Mouse (Mus musculus) E14TG2a.4 (cell line): ENCODE measurements around the gene Xylt1.

Source experiments
- CTCF ChIP-seq: conservative IDR thresholded peaks from 2 replicates; pipeline ENCODE4 v1.5.1; 2014; ENCODE audit warnings: low read length
- NANOG ChIP-seq: IDR thresholded peaks from 2 replicates; pipeline ENCODE4 v1.6.1; 2014; ENCODE audit warnings: borderline replicate concordance, low read length, mixed read lengths

DNA sequence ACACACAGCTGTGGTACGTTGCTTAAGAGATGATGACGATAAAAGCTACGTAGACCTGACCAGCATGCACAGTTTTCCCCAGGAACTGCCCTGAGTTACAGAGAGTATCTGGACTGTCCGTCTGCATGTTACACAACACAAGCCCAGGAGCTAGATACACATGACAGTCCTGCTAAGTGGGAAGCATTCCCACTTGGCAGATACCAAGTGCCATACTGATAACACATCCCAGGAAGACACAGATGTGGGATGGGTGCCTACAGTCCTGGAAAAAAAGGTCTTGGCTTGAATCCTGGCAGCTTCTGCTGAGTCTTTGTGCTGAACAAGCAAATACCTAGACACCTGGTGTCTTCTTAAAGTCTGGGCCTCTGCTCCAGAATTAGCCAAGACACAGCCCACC is 278.0 kb downstream of the Xylt1 start:
- TF ChIP-seq NANOG (no peak), CTCF (no peak)
